Mouse (Mus musculus): ENCODE results near the gene 1700017B05Rik.
A peak's percentile ranks its signal among the peaks of the same experiment; 100 is the strongest.
"Not testable (repeated sequence)": the region's sequence is repeated elsewhere in the genome, so short reads cannot be mapped to it uniquely, and the experiment has no call there.

The 1700017B05Rik gene

GRCm38 (mm10) chr9:57244106-57244685 lies 18.2 kb downstream of the 1700017B05Rik start:
- no peak for DNase-seq

- no peak for DNase-seq
These were observed 19.5 kb downstream of the 1700017B05Rik start for GRCm38 (mm10) chr9:57242916-57243315.

GRCm38 (mm10) chr9:57241111-57241510 lies 21.3 kb downstream of the 1700017B05Rik start:
- DNase-seq, result no peak

- no peak for DNase-seq
These were observed 24.2 kb downstream of the 1700017B05Rik start for GRCm38 (mm10) chr9:57238220-57238619.

DNA sequence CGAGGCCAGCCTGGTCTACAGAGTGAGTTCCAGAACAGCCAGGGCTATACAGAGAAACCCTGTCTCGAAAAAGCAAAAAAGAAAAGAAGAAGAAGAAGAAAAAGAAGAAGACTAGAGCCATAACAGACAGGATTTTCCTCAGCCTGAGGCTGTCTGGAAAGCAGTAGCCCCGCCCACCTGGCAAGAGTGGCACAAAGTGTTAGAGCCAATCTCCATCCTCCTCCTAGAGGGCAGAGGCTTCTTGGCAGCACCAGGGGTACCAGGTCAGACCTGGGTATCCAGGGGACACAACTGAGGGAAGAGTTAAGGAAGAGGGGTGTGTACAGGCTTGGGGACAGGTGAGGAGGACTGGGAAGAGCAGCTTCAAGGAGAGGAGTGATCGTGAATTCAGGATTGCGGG lies 24.7 kb downstream of the 1700017B05Rik start:
- DNase-seq, result no peak

GRCm38 (mm10) chr9:57236256-57236655 lies 26.2 kb downstream of the 1700017B05Rik start, which contains the start of gene Trcg1:
Gene Trcg1 (plus strand): TSS chr9:57236556.
- no peak for DNase-seq

GRCm38 (mm10) chr9:57233767-57234166 lies 28.6 kb downstream of the 1700017B05Rik start:
- DNase-seq, result no peak

DNA sequence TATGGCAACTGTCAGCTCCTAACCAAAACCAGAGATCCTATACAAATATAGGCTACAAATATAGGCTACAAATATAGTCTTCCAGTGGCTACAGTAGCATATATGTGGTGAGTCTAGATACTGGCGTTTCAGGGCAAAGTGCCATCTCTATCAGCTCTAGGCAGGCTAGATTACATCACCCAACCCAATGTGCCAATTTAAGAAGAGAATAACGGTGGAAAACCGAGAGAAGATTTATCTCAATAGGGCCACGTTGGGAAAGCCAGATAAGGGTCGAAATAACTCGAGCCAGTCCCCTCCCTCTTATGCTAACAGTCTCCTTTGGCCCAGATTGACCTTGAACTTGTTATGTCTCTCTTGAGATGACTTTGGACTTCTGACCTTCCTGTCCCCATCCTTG lies 29.3 kb downstream of the 1700017B05Rik start:
- DNase-seq, result no peak

GRCm38 (mm10) chr9:57232341-57232940 lies 30.0 kb downstream of the 1700017B05Rik start:
- DNase-seq, result no peak

- DNase-seq, result no peak
These were observed 30.7 kb downstream of the 1700017B05Rik start for GRCm38 (mm10) chr9:57231536-57232255.

DNA sequence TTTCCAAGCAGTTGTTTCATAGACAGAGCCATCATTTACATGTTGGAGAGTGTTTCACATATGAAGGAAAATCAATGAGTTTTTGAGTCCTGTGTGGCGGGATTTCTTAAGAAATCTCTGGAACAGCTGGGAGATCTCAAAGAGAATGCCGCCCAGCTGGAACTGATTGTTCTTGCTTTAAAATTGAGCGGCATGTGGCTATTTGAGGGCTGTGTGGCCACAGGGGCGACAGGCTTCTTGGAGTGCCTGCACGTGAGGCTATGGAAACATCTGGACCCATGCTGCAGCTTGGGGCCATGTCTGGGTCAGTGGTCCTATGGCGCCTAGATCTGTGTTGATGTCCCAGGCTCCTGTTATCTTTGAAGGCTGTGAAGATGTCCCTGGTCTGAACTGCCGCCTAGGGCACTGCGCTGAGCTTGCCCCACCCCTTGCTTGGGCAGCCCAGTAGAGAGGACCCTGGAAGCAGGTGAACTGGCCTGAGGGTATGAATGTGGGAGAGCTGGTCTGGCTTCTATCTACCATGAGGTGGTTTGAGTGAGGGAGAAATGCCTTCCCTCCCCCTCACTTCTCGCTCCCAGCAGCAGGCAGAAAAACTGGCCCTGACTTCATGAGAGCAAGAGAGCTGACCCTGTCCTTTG lies 32.1 kb downstream of the 1700017B05Rik start:
- DNase-seq, result no peak

GRCm38 (mm10) chr9:57229726-57230125 lies 32.7 kb downstream of the 1700017B05Rik start:
- no peak for DNase-seq

DNA sequence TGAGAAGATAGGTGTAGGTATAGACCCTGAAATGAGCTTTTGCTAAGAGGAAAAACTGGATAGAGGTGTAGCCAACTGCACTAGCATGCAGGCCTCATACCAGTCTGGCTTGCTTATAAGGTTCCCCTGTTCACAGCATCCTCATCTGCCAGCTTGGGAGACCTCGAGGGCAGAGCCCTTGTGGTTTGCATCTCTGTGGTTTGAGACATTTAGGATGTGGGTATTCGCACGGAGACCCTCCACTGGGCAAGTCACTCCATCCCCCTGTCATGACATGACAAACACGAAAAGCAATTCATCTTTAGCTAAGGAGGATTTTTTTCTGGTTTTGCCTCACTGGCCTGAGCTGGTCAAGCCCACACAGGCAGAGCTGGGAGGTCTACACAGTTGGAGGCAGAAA lies 34.2 kb downstream of the 1700017B05Rik start:
- no peak for DNase-seq

DNA sequence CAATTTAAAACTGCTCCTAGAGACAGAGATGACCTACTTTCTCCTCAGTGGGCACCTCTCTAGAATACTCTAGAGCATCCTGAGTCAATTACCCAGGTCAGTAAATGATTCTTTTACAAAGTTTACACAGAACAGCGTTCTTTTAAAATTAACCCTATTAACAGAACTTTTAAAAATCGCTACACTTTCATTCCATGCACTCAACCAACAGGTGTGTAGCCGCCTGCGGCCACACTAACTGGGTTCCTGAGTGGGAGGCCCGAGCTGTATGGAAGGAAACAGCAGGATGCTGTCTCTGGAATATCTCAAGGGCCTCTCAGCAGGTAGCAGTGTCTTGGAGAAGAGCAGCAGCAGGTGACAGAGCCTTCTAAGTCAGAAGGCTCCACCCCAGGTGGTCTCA lies 35.2 kb downstream of the 1700017B05Rik start:
- DNase-seq, result no peak

DNA sequence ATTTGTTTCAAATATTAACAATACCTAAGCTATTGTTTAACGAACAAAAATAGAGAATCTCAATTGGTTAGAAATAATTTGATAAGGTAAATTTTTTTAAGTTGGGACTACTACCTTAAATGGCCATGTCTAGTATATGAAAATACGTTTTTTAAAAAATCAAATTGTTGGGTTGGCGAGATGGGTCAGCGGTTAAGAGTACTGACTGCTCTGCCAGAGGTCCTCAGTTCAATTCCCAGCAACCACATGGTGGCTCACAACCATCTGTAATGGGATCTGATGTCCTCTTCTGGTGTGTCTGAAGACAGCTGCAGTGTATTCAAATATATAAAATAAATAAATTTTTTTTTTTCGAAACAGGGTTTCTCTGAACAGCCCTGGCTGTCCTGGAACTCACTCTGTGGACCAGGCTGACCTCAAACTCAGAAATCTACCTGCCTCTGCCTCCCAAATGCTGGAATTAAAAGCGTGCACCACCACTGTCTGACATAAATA lies 35.7 kb downstream of the 1700017B05Rik start:
- not testable (repeated sequence) for DNase-seq

DNA sequence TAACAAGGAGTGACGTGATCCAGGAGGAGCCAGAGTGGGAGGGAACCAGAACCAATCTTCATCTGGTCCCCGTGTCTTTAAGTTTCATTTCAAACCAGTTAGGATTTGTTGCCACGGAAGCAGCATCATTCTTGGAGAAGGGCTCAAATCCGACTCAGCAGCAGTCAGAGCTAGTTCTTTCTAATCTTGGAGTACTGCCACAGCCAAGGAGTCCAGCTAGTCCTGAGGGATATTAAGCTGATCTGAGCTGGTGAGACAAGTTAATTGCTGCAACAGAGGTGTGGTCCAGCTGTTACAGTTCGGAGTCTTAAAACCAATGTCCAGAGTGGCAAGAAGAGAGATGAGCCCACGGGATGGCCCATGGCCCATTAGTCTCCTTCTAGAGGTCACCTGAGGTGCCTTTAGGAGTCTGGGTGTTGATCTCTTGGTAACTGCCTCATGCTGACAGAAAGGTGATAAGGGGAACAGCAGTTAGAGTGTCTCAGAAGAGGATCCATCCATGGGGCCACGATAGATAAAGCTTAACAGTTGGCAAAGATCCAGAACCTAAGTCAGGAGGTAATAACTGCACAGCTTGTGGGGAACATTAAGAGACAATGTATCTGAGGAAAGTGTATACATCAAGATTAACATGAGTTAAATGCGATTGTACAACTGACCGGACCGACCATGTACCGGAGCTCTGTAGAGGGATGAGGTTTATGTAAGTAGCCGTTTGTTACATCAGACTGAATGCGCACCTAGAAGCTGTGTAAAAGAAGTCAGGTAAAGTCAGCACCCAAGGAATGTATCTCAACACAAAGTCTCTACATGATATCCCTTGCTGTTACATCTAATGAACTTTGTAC lies 36.4 kb downstream of the 1700017B05Rik start:
- no peak for DNase-seq

GRCm38 (mm10) chr9:57223341-57223740 lies 39.1 kb downstream of the 1700017B05Rik start:
- DNase-seq, result no peak

- DNase-seq, result peak; percentile 38
These were observed 42.1 kb downstream of the 1700017B05Rik start for GRCm38 (mm10) chr9:57220356-57220755.

DNA sequence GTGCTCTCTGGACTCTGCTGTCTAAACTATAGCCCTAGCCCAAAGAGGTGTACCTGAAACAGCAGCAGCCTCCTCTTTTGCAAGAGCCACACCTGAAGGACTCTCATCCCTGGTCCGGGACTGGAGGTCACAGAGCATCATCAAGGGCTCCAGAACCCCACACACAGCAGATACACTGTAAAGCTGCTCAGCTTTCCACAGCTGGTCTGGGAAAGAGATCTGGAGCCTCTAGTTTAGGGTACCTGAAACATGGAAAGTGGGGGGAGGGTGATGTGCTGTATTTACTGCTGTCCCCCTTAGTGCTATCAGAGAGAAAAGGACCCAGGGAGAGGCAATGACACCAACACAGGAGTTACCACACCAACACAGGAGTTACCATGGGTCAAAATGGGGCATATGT lies 42.9 kb downstream of the 1700017B05Rik start:
- no peak for DNase-seq

- no peak for DNase-seq
These were observed 43.6 kb downstream of the 1700017B05Rik start for GRCm38 (mm10) chr9:57218776-57219175.

- DNase-seq, result no peak
These were observed 45.2 kb downstream of the 1700017B05Rik start for GRCm38 (mm10) chr9:57217220-57217619.

DNA sequence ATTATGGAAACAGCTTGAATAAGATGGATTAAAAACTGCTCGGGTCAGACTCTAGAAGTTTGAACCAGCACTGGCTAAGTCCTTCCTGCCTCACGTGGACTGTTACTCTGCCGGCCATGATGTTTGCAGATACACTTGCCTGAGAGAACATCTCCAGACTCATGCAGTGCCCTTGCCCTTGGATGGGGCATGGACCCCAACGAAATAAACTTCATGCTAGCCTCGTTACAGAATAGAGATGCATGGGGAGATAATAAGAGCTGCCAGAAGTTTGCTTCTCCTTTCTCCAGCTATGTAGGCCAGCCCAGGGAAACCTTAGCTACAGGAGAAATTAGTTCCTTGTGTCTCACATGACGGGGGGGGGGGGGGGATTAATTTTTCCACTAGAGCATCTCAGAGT lies 47.9 kb downstream of the 1700017B05Rik start:
- no peak for DNase-seq

Measured in cerebellum, adult 11-12 months (tissue).